Mouse (Mus musculus) heart, embryonic 16.5 days (tissue): ENCODE measurements around the gene Olfr1418. TPM values are rescaled to one million over a fixed set of nuclear protein-coding genes. Genes with fewer than 3 reads are reported as not detected.
"Not testable (repeated sequence)": the region's sequence is repeated elsewhere in the genome, so short reads cannot be mapped to it uniquely, and the experiment has no call there.

Source experiments
- ATAC-seq: fragments of 200-750 bp; cut with Nextera tagmentation; replicated peaks from 2 replicates; pipeline ENCODE4 v1.8.0; 2017; ENCODE audit warnings: moderate number of reproducible peaks; ENCODE audit not compliant: insufficient read depth, low FRiP score; ENCODE audit errors: extremely low read depth
- H3K27ac ChIP-seq: fragments of 300-500 bp; sonication (generic); 2 replicates; pipeline ENCODE4 v1.5.1; 2014; ENCODE audit warnings: mild to moderate bottlenecking, low read length, control low read depth, moderate library complexity
- H3K27me3 ChIP-seq: fragments of 300-500 bp; sonication (generic); 2 replicates; pipeline ENCODE4 v1.6.1; 2014; ENCODE audit warnings: low read length, mixed read lengths; ENCODE audit not compliant: control insufficient read depth, insufficient read depth
- H3K36me3 ChIP-seq: fragments of 300-500 bp; sonication (generic); 2 replicates; pipeline ENCODE4 v1.6.1; 2014; ENCODE audit not compliant: control insufficient read depth, insufficient read depth
- H3K4me1 ChIP-seq: fragments of 300-500 bp; sonication (generic); 2 replicates; pipeline ENCODE4 v1.6.1; 2014; ENCODE audit warnings: low read length, mixed read lengths; ENCODE audit not compliant: control insufficient read depth, insufficient read depth
- H3K4me2 ChIP-seq: fragments of 300-500 bp; sonication (generic); 2 replicates; pipeline ENCODE4 v1.6.1; 2014; ENCODE audit warnings: low read depth, mild to moderate bottlenecking, control low read depth, low read length
- H3K4me3 ChIP-seq: fragments of 300-500 bp; sonication (generic); 2 replicates; pipeline ENCODE4 v1.5.1; 2014; ENCODE audit warnings: mild to moderate bottlenecking, control low read depth, low read length
- H3K9ac ChIP-seq: fragments of 300-500 bp; sonication (generic); 2 replicates; pipeline ENCODE4 v1.6.1; 2014; ENCODE audit warnings: low read length, control low read depth
- H3K9me3 ChIP-seq: fragments of 300-500 bp; sonication (generic); replicated peaks from 2 replicates; pipeline ENCODE4 v1.6.1; 2016; ENCODE audit warnings: low read length; ENCODE audit not compliant: control insufficient read depth
- WGBS: fragments of 180-500 bp; shearing (Covaris S2); extraction: QIAGEN DNeasy Blood & Tissue Kit; methylation state at CpG from one replicate; pipeline ENCODE4 v1.1.7; 2014; 5-methylcytosine and 5-hydroxymethylcytosine counted together
- polyA plus RNA-seq: library from polyadenylated mRNA; unstranded; fragments of >200 nt; fragmentation: Nextera tagmentation; extraction: Ambion mirVana; gene quantifications from 2 replicates; pipeline ENCODE4 v1.2.1, GENCODE M21; 2015

Olfr1418 gene
- not detected in 2 replicates for polyA plus RNA-seq

- WGBS, result 89% methylated on average over 1 of the region's 1 CpGs
These were observed at the start of gene Olfr1418 for GRCm38 (mm10) chr19:11860966-11861365. Gene Olfr1418, minus strand, starts transcription at chr19:11861066.

GRCm38 (mm10) chr19:11886265-11886664 is 25.4 kb upstream of the Olfr1418 start, which contains the start of gene Olfr1420:
Gene Olfr1420, plus strand, starts transcription at chr19:11886565.
- Histone ChIP-seq H3K36me3 (no peaks in the 10 kb centered on the region), H3K27ac (no peak within 1 kb of the TSS), H3K4me1 (no peaks in the 10 kb centered on the region), H3K4me2 (no peak within 1 kb of the TSS), H3K4me3 (no peak within 1 kb of the TSS), H3K9me3 (no peaks in the 10 kb centered on the region), H3K27me3 (no peaks in the 10 kb centered on the region), H3K9ac (no peak within 1 kb of the TSS)
- no peak for ATAC-seq
- 15% methylated on average over 1 of the region's 1 CpGs for WGBS

More at GRCm38 (mm10) chr19:11860966-11861365, at the start of gene Olfr1418:
- peaks cover 4% of the 10 kb centered on the region for H3K9me3 ChIP-seq
- no peak within 1 kb of the TSS for H3K27ac ChIP-seq
- H3K36me3 ChIP-seq, result no peaks in the 10 kb centered on the region
- H3K4me1 ChIP-seq, result no peaks in the 10 kb centered on the region
- H3K27me3 ChIP-seq, result no peaks in the 10 kb centered on the region
- no peak within 1 kb of the TSS for H3K4me2 ChIP-seq
- no peak within 1 kb of the TSS for H3K4me3 ChIP-seq
- ATAC-seq, result no peak
- no peak within 1 kb of the TSS for H3K9ac ChIP-seq

GRCm38 (mm10) chr19:11878404-11878803 is 17.5 kb upstream of the Olfr1418 start:
- ATAC-seq, H3K9ac ChIP-seq, H3K36me3 ChIP-seq, H3K27me3 ChIP-seq, H3K4me3 ChIP-seq, H3K9me3 ChIP-seq, H3K4me1 ChIP-seq, H3K27ac ChIP-seq: not testable (repeated sequence)
- H3K4me2 ChIP-seq, result peak overlapping the region; percentile 35; the same call in 1 of the 2 replicates
- WGBS, result 42% methylated on average over 22 of the region's 22 CpGs

GRCm38 (mm10) chr19:11875006-11875405 is 14.1 kb upstream of the Olfr1418 start, which contains the start of gene Olfr1419:
Gene Olfr1419, minus strand, starts transcription at chr19:11875106.
- WGBS, result 57% methylated on average over 1 of the region's 1 CpGs
- Histone ChIP-seq H3K27me3 (no peaks in the 10 kb centered on the region), H3K9ac (no peak within 1 kb of the TSS), H3K27ac (no peak within 1 kb of the TSS), H3K9me3 (no peaks in the 10 kb centered on the region), H3K36me3 (no peaks in the 10 kb centered on the region), H3K4me2 (no peak within 1 kb of the TSS), H3K4me1 (no peaks in the 10 kb centered on the region), H3K4me3 (no peak within 1 kb of the TSS)
- no peak for ATAC-seq

GRCm38 (mm10) chr19:11867837-11868236 is 7.0 kb upstream of the Olfr1418 start:
- H3K9me3 ChIP-seq, result peaks cover 8% of the 10 kb centered on the region
- WGBS, result 76% methylated on average over 2 of the region's 2 CpGs
- no peak overlapping the region for H3K9ac ChIP-seq
- H3K4me2 ChIP-seq, result no peak overlapping the region
- H3K27me3 ChIP-seq, result no peaks in the 10 kb centered on the region
- no peak for ATAC-seq
- no peak overlapping the region for H3K4me3 ChIP-seq
- H3K4me1 ChIP-seq, result no peaks in the 10 kb centered on the region
- no peak overlapping the region for H3K27ac ChIP-seq
- no peaks in the 10 kb centered on the region for H3K36me3 ChIP-seq

GRCm38 (mm10) chr19:11856506-11856905 is 4.4 kb downstream of the Olfr1418 start:
- WGBS, result 61% methylated on average over 6 of the region's 6 CpGs
- Histone ChIP-seq H3K27me3 (no peaks in the 10 kb centered on the region), H3K4me1 (no peaks in the 10 kb centered on the region), H3K9me3 (peaks cover 2% of the 10 kb centered on the region), H3K4me2 (no peak overlapping the region), H3K36me3 (no peaks in the 10 kb centered on the region), H3K9ac (no peak overlapping the region), H3K27ac (no peak overlapping the region), H3K4me3 (no peak overlapping the region)
- ATAC-seq, result no peak

- H3K4me1 ChIP-seq, result no peaks in the 10 kb centered on the region
- H3K27me3 ChIP-seq, result no peaks in the 10 kb centered on the region
- WGBS, result 71% methylated on average over 2 of the region's 2 CpGs
- no peak overlapping the region for H3K27ac ChIP-seq
- peaks cover 2% of the 10 kb centered on the region for H3K9me3 ChIP-seq
- H3K4me3 ChIP-seq, result no peak overlapping the region
- ATAC-seq, result no peak
- no peak overlapping the region for H3K4me2 ChIP-seq
- H3K36me3 ChIP-seq, result no peaks in the 10 kb centered on the region
- H3K9ac ChIP-seq, result no peak overlapping the region
These were observed 6.0 kb downstream of the Olfr1418 start for GRCm38 (mm10) chr19:11854821-11855220.

GRCm38 (mm10) chr19:11852652-11853051 is 8.2 kb downstream of the Olfr1418 start:
- H3K9me3 ChIP-seq, result peaks cover 2% of the 10 kb centered on the region
- ATAC-seq, result no peak
- no peak overlapping the region for H3K4me3 ChIP-seq
- H3K36me3 ChIP-seq, result no peaks in the 10 kb centered on the region
- no peak overlapping the region for H3K27ac ChIP-seq
- H3K4me2 ChIP-seq, result no peak overlapping the region
- H3K27me3 ChIP-seq, result no peaks in the 10 kb centered on the region
- no peaks in the 10 kb centered on the region for H3K4me1 ChIP-seq
- WGBS, result 16% methylated on average over 4 of the region's 4 CpGs
- no peak overlapping the region for H3K9ac ChIP-seq

- no peak overlapping the region for H3K27ac ChIP-seq
- no peaks in the 10 kb centered on the region for H3K27me3 ChIP-seq
- no peak for ATAC-seq
- no peaks in the 10 kb centered on the region for H3K4me1 ChIP-seq
- no peak overlapping the region for H3K9ac ChIP-seq
- 80% methylated on average over 4 of the region's 4 CpGs for WGBS
- no peak overlapping the region for H3K4me2 ChIP-seq
- no peaks in the 10 kb centered on the region for H3K9me3 ChIP-seq
- no peaks in the 10 kb centered on the region for H3K36me3 ChIP-seq
- no peak overlapping the region for H3K4me3 ChIP-seq
These were observed 14.5 kb downstream of the Olfr1418 start for GRCm38 (mm10) chr19:11846333-11846732.
